Mouse (Mus musculus): ENCODE measurements at regions not wholly inside any gene's neighbourhood (a gene's known extent, or its start where the extent isn't known, plus 50 kb on each side); places are given as distances from the start of the nearest gene placed in this dataset.

DNA sequence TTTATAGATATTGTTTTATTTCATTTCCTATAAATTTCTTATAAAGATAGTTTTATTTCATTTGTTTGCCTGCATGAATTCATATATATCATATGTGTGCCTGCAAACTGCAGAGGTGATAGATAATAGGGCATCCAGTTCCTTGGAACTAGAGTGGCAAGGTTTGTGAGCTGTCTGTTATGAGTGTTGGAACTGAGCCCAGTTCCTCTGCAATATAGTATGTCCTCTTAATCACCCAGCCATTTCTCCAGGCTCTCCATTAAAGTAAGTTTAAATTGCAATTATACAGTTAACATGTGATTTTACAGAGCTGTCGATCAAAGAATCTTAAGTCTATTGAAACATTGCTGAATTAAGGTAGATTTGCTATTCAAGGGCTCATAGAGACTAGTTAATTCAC, 976.5 kb upstream of the Pabpc4l start:
- TF ChIP-seq CTCF (IDR thresholded peaks at IDR 0.05; ENCODE audit: low read depth): no peak
- 86% methylated on average over 1 of the region's 1 CpGs for WGBS
- Histone ChIP-seq H3K4me2 (ENCODE audit: low read length) (no peak overlapping the region), H3K4me3 (replicated peaks; ENCODE audit: low read depth, low read length) (no peak overlapping the region), H3K27ac (no peak overlapping the region), H3K9me3 (replicated peaks; ENCODE audit: low read length) (no peaks in the 10 kb centered on the region), H3K9ac (ENCODE audit: low read depth, low read length) (no peak overlapping the region), H3K4me1 (replicated peaks; ENCODE audit: insufficient read depth, low read length) (no peaks in the 10 kb centered on the region), H3K27me3 (ENCODE audit: insufficient read depth, low read length) (no peaks in the 10 kb centered on the region), H3K36me3 (ENCODE audit: insufficient read depth, low read length) (no peaks in the 10 kb centered on the region)
- DNase-seq (ENCODE audit: low spot score): no peak
- ATAC-seq (replicated peaks; ENCODE audit: low FRiP score, low read depth): no peak

Data from kidney, postnatal 0 days (tissue).